Mouse (Mus musculus) midbrain, postnatal 0 days (tissue): ENCODE results near the gene Styxl1. TPM values are rescaled to one million over a fixed set of nuclear protein-coding genes. Genes with fewer than 3 reads are reported as not detected.

Source experiments
- ATAC-seq: fragments of 200-750 bp; cut with Nextera tagmentation; 2 replicates; pipeline ENCODE4 v1.8.0; 2017; ENCODE audit warnings: moderate number of reproducible peaks, mild to moderate bottlenecking, moderate TSS enrichment, moderate library complexity; ENCODE audit not compliant: low FRiP score
- DNase-seq: peaks from one replicate; pipeline ENCODE4 v3.0.0-alpha.2; 2015; ENCODE audit warnings: low spot score
- H3K27ac ChIP-seq: fragments of 300-500 bp; sonication (generic); 2 replicates; pipeline ENCODE4 v1.5.1; 2014; ENCODE audit warnings: low read depth, mild to moderate bottlenecking, low read length, mixed read lengths
- H3K27me3 ChIP-seq: fragments of 300-500 bp; sonication (generic); 2 replicates; pipeline ENCODE4 v1.6.1; 2014; ENCODE audit warnings: low read length, control low read depth, mixed read lengths; ENCODE audit not compliant: insufficient read depth
- H3K36me3 ChIP-seq: fragments of 300-500 bp; sonication (generic); 2 replicates; pipeline ENCODE4 v1.6.1; 2014; ENCODE audit warnings: low read length, control low read depth, mixed read lengths; ENCODE audit not compliant: insufficient read depth
- H3K4me1 ChIP-seq: fragments of 300-500 bp; sonication (generic); 2 replicates; pipeline ENCODE4 v1.6.1; 2014; ENCODE audit warnings: mild to moderate bottlenecking, control low read depth, antibody characterized with exemption, low read length, mixed read lengths; ENCODE audit not compliant: insufficient read depth
- H3K4me2 ChIP-seq: fragments of 300-500 bp; sonication (generic); 2 replicates; pipeline ENCODE4 v1.6.1; 2014; ENCODE audit warnings: low read depth, mild to moderate bottlenecking, low read length, mixed read lengths; ENCODE audit not compliant: poor library complexity, severe bottlenecking
- H3K4me3 ChIP-seq: fragments of 300-500 bp; sonication (generic); 2 replicates; pipeline ENCODE4 v1.5.1; 2014; ENCODE audit warnings: low read depth, mild to moderate bottlenecking, low read length, moderate library complexity
- H3K9ac ChIP-seq: fragments of 300-500 bp; sonication (generic); replicated peaks from 2 replicates; pipeline ENCODE4 v1.6.1; 2014; ENCODE audit warnings: mild to moderate bottlenecking, low read length, moderate library complexity, mixed read lengths; ENCODE audit not compliant: poor library complexity, severe bottlenecking
- H3K9me3 ChIP-seq: fragments of 300-500 bp; sonication (generic); 2 replicates; pipeline ENCODE4 v1.6.1; 2016; ENCODE audit warnings: low read length, control low read depth
- CTCF ChIP-seq: IDR thresholded peaks from 2 replicates; pipeline ENCODE4 v1.5.1; 2016; ENCODE audit warnings: antibody characterized with exemption, mild to moderate bottlenecking
- WGBS: fragments of 180-500 bp; shearing (Covaris S2); extraction: QIAGEN DNeasy Blood & Tissue Kit; methylation state at CpG from one replicate; pipeline ENCODE4 v1.1.7; 2014; 5-methylcytosine and 5-hydroxymethylcytosine counted together
- polyA plus RNA-seq: library from polyadenylated mRNA; unstranded; fragments of >200 nt; fragmentation: Nextera tagmentation; extraction: Ambion mirVana; gene quantifications from 2 replicates; pipeline ENCODE4 v1.2.1, GENCODE M21; 2015
- total RNA-seq: library from RNA; depleted of rRNA; stranded (reverse); fragments of >200 nt; gene quantifications from 2 replicates; pipeline ENCODE4 v1.2.3, GENCODE M21; 2014

The Styxl1 gene
- total and polyA plus RNA-seq, 2 experiments from 2014 or later: 0.44 TPM; not detected in 1

DNA sequence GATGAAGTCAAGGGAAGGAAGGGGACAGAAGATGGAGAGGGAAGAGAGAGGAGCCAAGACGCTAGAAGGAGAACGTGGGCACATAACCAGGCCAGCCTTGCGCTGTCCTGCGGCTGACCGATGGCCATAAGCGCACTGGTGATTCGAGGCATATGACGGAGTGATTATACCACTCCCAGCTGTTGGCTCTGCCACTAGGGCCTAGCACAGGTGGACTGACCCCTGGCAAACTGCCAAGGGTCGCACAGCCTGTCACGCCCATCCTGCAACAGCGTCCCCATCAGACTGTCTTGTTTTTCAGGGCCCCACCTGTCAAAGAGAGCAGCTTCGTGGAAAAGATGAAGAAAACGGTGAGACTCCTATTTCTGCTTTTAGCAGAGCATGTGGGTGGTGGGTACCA, 49.8 kb downstream of the Styxl1 start:
- ATAC-seq (no peak), DNase-seq (no peak)
- TF ChIP-seq CTCF: no peak
- no peak overlapping the region for H3K27ac ChIP-seq
- H3K4me1 ChIP-seq: peaks cover 23% of the 10 kb centered on the region
- no peak overlapping the region for H3K4me3 ChIP-seq
- H3K4me2 ChIP-seq: no peak overlapping the region
- no peaks in the 10 kb centered on the region for H3K27me3 ChIP-seq
- no peaks in the 10 kb centered on the region for H3K9me3 ChIP-seq
- H3K9ac ChIP-seq: no peak overlapping the region
- 97% methylated on average over 13 of the region's 13 CpGs for WGBS
- H3K36me3 ChIP-seq: peaks cover 50% of the 10 kb centered on the region

DNA sequence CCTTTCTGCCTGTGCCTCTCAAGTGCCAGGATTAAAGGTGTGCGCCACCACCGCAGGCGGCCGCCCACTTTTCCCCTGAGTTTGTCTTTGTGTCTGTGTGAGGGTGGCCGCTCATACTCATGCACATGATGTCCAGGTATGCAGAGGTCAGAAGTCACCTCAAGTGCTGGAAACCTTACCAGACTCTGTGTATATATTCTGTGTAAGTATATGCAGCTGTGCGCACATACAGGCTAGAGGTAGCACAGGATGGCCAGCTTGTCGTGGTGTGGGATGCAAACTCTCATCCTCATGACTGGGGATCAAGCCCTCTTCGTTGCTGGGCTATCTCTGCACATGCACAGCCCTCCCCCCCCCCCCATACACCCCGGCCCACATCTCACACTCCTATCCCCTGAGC, 50.3 kb downstream of the Styxl1 start:
- no peaks in the 10 kb centered on the region for H3K27me3 ChIP-seq
- WGBS: 93% methylated on average over 9 of the region's 9 CpGs

DNA sequence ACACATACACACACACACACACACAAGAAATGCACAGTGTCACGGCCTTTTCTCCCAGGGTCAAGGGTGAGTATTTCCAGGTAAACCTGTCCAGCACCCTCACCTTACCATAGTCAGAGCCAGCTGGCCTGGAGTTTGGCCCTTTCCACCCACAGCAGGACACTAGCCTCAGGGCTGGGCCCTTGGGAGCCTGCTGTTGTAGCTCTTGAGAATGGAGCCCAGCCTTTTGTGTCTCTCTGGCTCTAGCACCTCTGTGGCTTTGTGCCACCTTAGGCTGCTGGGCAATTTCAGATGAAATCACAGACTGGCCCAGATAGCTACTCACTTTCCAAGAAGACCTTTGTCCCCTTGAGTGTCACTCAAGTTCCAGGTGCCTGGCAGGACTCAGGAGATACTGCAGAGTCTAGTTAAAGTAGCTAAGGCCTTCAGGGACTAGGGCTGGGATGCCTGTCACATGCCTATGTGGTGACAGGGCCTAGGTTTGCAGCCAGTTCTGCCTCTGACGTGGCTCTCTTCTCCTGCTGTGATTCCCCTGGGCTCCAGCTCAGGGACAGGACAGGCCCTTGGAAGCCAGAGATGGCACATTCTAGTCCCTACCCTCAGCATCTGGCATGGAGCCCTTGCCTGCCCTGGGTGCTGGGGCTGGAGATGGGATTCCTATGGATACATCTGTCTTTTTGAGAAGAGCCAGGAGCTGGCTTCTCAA, 51.4 kb downstream of the Styxl1 start:
- no peak for ATAC-seq
- Histone ChIP-seq H3K4me2 (no peak overlapping the region), H3K9ac (no peak overlapping the region), H3K9me3 (no peaks in the 10 kb centered on the region), H3K36me3 (peaks cover 35% of the 10 kb centered on the region), H3K27me3 (no peaks in the 10 kb centered on the region), H3K4me3 (no peak overlapping the region), H3K4me1 (peaks cover 23% of the 10 kb centered on the region), H3K27ac (no peak overlapping the region)
- no peak for DNase-seq
- 56% methylated on average over 2 of the region's 2 CpGs for WGBS
- TF ChIP-seq CTCF: no peak

More for the DNA sequence above, 50.3 kb downstream of the Styxl1 start:
- H3K9ac ChIP-seq: no peak overlapping the region
- no peak overlapping the region for H3K4me3 ChIP-seq
- ATAC-seq: no peak
- peaks cover 45% of the 10 kb centered on the region for H3K36me3 ChIP-seq
- H3K9me3 ChIP-seq: no peaks in the 10 kb centered on the region
- DNase-seq: no peak
- no peak for TF ChIP-seq CTCF
- no peak overlapping the region for H3K4me2 ChIP-seq
- no peak overlapping the region for H3K27ac ChIP-seq
- peaks cover 23% of the 10 kb centered on the region for H3K4me1 ChIP-seq

DNA sequence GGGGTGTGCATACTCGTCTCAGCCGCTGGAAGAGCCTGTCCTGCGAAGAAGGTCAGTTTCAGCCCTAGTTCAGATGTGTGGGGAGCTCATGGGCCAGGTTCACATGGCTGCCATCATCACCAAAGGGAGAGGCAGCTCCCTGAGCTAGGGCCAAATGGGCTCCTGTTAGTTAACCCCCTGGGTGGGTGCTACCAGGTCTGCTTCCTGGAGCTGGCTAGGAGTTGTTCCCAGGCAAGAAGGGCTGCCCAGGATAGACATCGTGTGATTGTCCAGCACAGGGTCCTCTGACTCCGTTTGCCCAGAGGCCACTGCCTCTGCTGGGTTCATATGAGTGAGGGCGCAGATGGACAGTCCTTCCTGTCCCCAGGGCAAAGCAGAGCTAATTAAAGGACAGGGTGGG, 52.2 kb downstream of the Styxl1 start:
- 26% methylated on average over 6 of the region's 6 CpGs for WGBS
- H3K36me3 ChIP-seq: peaks cover 27% of the 10 kb centered on the region
- H3K9ac ChIP-seq: peak overlapping the region; percentile 20; the same call in 1 of the 2 replicates
- DNase-seq (no peak), ATAC-seq (no peak)
- 0 out of 2 replicates have a peak overlapping the region, but pooled peaks have one; percentile 71 for H3K27ac ChIP-seq
- H3K27me3 ChIP-seq: no peaks in the 10 kb centered on the region
- H3K4me2 ChIP-seq: peak overlapping the region; percentile 33
- no peak for TF ChIP-seq CTCF
- H3K4me1 ChIP-seq: peaks cover 23% of the 10 kb centered on the region
- no peaks in the 10 kb centered on the region for H3K9me3 ChIP-seq
- H3K4me3 ChIP-seq: no peak overlapping the region

DNA sequence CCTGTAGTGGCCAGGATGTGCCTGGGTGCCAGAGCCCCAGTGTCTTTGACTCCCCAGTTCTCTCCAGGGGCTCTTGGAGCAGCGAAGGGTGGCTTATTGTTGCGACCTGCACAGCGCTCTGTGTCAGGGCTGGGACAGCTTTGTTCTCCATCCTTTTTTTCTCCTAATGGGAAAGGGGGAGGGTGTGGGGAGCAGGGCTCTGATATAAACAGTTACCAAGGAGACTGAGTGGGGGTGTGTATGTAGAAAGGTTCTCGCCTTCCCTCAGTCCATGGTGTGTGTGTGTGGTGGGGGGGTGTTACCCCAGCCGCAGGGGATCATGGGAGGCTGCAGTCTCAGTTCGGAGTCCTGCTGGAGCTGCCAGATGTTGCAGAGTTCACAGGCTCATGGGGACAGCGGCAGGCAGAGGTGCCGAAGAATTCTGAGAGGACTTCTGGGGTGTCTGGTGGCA, 52.8 kb downstream of the Styxl1 start:
- H3K4me1 ChIP-seq: peaks cover 23% of the 10 kb centered on the region
- H3K4me3 ChIP-seq: no peak overlapping the region
- peak overlapping the region; percentile 71 for H3K27ac ChIP-seq
- H3K4me2 ChIP-seq: peak overlapping the region; percentile 33
- H3K27me3 ChIP-seq: no peaks in the 10 kb centered on the region
- 11% methylated on average over 8 of the region's 8 CpGs for WGBS
- ATAC-seq: peak; percentile 59
- peak; percentile 72 for DNase-seq
- H3K36me3 ChIP-seq: peaks cover 21% of the 10 kb centered on the region
- no peak for TF ChIP-seq CTCF
- H3K9ac ChIP-seq: 0 out of 2 replicates have a peak overlapping the region, but pooled peaks have one; percentile 26
- no peaks in the 10 kb centered on the region for H3K9me3 ChIP-seq
